Mouse (Mus musculus) gastrocnemius, adult 18-20 months (tissue): ENCODE data around the gene Olfr690. TPM values are rescaled to one million over a fixed set of nuclear protein-coding genes. Genes with fewer than 3 reads are reported as not detected.
"Not testable (repeated sequence)": the region's sequence is repeated elsewhere in the genome, so short reads cannot be mapped to it uniquely, and the experiment has no call there.

ENCODE experiments used
- DNase-seq: peaks from one replicate; pipeline ENCODE4 v3.0.0; 2021; ENCODE audit warnings: low spot score
- long read RNA-seq, 2 experiments: library from polyadenylated mRNA; stranded (forward); transcript quantifications; one replicate each; pipeline ENCODE4 v2.0.0; 2021
- total RNA-seq, 2 experiments: library from RNA; stranded (reverse); gene quantifications; 2 replicates each; pipeline ENCODE4 v1.2.3; 2021

Gene Olfr690
- not detected for total RNA-seq
- long read RNA-seq, experiment 1: 0 reads
- long read RNA-seq, experiment 2: 0 reads

- DNase-seq: no peak
Observed at GRCm38 (mm10) chr7:105334004-105334403, at the start of gene Olfr690. Gene Olfr690 (minus strand): TSS chr7:105334104.

- no peak for DNase-seq
Observed at GRCm38 (mm10) chr7:105380329-105380728, 46.4 kb upstream of the Olfr690 start.

DNA sequence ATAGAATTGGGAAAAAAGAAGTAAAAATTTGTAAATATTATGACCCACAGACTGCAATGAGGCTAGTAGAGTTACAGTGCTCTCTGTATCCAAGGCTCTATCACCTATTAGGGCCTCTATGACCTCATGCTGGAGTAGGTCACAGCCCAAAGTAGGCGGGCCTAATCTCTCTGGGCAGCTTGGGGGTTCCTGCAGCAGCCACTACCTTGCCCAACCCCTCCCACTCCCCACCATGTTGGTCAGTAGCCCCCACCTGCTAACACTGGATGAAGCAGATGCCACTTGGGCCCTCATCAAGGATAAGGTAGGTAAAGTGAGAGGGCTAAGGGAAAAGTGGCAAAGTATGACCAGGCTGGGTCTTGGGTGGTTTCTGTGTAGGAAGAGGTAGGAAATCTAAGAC is 41.0 kb upstream of the Olfr690 start, which contains the start of gene Gm5901:
Gene Gm5901 (plus strand): TSS at position 173 of the 400 bp plus-strand sequence.
- no peak for DNase-seq

- DNase-seq: no peak
Observed at GRCm38 (mm10) chr7:105373976-105374375, 40.1 kb upstream of the Olfr690 start.

- no peak for DNase-seq
Observed at GRCm38 (mm10) chr7:105373509-105373908, 39.6 kb upstream of the Olfr690 start.

DNA sequence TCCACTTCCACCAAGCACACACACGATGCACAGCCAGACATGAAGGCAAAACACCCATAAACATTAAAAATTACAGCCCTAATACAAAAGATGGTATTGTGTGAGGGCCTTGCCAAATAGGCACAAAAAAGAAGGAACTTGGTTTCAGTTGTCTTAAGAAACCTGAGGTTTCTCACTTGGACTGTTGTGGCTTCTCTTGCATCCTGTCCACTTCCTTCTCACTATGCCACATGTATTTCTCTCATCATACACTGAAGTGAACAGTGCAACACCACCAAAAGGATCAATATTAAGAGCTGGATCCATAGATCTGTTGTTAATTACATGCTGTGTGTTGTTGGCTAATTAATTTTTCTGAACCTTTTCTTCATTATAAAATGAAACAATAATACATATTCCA is 39.0 kb upstream of the Olfr690 start:
- no peak for DNase-seq

GRCm38 (mm10) chr7:105368521-105368920 is 34.6 kb upstream of the Olfr690 start:
- no peak for DNase-seq

DNA sequence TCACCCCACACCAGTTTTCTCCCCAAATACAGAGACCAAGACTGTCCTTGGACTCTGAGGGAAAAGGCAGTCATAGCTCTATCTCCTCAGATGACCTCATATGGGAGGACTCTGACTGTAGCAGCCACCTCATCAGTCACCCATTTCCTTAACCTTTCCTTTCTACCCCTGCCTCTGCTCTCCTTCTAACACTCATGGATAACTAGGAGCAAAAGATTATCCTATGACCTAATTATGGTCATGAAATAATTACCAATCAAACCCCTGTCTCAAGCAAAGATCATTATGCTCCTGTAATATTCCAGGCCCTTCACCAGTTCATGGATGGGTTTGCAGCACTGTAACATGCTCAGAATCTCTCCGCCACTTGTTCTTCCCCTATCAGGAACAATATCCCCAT is 34.0 kb upstream of the Olfr690 start, which contains the start of gene Olfr692:
Gene Olfr692 (plus strand): TSS at position 301 of the 400 bp plus-strand sequence.
- DNase-seq: no peak

DNA sequence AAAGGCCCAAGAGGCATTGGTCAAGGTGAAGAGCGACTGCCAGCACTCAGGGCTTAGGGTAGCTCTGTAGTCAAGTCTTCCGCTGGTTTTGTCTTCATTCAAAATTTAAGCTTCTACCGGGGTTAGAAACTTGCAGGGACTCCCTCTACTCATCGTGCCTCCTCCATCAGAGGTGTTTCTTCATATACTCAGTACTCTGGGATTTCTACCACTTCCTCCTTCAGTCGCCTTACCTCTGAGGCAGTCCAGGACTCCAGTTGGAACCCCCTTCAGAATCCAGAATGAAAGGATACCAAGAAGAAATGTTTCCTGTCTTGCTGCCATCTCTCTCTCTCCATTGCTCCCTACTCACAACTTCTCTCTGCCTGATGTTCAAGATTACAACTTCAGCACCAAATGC is 33.4 kb upstream of the Olfr690 start:
- DNase-seq: no peak

GRCm38 (mm10) chr7:105361713-105362112 is 27.8 kb upstream of the Olfr690 start:
- no peak for DNase-seq

DNA sequence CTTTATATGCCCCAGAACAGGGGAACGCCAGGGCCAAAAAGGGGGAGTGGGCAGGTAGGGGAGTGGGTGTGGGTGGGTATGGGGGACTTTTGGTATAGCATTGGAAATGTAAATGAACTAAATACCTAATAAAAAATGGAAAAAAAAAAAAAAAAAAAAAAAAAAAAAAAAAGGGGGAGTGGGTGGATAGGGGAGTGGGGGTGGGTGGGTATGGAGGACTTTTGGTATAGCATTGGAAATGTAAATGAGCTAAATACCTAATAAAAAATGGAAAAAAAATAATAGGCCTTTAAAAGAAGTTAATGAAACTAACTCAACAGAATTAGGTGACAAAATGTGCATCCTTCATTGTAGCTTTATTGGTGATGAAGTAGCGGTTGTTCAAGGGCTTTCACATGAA is 22.6 kb upstream of the Olfr690 start:
- not testable (repeated sequence) for DNase-seq

- DNase-seq: not testable (repeated sequence)
Observed at GRCm38 (mm10) chr7:105356064-105356463, 22.2 kb upstream of the Olfr690 start.

DNA sequence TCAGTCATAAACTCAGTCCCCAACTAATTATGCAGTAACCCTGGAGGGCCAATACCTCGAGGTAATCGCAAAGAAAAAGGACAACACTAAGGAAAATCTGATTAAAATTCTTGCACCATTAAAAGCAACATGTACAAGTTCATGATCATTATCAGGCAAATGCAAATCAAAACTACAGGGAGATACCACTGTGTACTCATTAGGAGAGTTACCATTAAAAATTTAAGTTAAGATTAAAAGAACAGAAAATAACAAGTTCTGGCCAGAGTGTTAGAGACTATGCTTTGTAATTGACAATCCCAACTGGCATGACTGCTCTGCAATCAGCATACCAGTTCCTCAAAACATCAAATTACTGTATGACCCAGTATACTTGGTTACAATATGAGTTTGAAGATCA is 8.8 kb upstream of the Olfr690 start:
- no peak for DNase-seq

GRCm38 (mm10) chr7:105342170-105342569 is 8.3 kb upstream of the Olfr690 start, which contains the start of gene Olfr691:
Gene Olfr691 (minus strand): TSS chr7:105342270.
- DNase-seq: no peak

DNA sequence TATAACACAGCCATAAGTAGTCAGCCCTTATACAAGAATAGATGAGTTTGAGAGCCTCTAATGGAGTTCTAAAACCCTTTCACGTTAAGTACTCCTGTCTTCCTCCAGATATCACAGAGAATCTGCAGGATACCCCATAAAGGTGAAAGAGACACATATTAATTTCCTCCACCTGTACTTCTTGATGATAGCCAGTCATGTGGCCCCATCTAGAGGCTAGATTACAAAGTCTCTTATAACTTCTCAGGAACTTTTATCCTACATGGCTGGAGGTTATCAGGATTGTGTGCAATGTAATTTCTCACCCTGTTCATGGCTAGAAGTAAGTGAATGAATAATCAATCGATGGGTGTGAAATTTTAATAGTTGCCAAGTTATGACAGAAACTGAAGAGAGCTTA is 8.6 kb downstream of the Olfr690 start:
- DNase-seq: no peak

- no peak for DNase-seq
Observed at GRCm38 (mm10) chr7:105310865-105311264, 23.0 kb downstream of the Olfr690 start, which contains the start of gene Olfr689. Gene Olfr689 (plus strand): TSS chr7:105311165.

GRCm38 (mm10) chr7:105290051-105290450 is 43.9 kb downstream of the Olfr690 start:
- DNase-seq: no peak

DNA sequence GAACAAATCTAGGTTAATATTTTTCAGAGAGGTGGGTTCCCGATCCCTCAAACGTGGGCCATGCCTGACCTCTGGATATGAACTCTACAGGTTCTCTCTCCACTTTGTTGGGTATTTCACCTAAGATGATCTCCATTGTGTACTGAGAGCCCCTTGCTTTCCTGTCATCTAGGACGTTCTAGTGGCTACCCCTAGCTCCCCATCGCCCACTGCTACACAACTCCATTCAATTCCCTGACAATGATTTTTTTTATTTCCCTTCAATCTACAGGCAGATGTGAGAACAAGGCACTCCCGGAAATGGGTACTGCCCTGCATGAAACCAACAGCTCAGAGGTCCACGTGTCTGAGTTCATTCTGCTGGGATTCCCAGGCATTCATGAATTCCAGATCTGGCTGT is 46.1 kb downstream of the Olfr690 start, which contains the start of gene Olfr688:
Gene Olfr688 (plus strand): TSS at position 301 of the 400 bp plus-strand sequence.
- DNase-seq: no peak

Other genes with a start within 250 kb of the Olfr690 start
- not detected for gene Olfr680-ps1, start 241.3 kb downstream of the Olfr690 start, total RNA-seq
- gene Olfr681, start 217.3 kb downstream of the Olfr690 start, total RNA-seq: not detected
- gene Olfr683, start 187.1 kb downstream of the Olfr690 start, total RNA-seq: not detected
- gene Olfr684, start 170.5 kb downstream of the Olfr690 start, total RNA-seq: not detected
- gene Olfr685, start 148.1 kb downstream of the Olfr690 start, total RNA-seq: not detected
- not detected for gene Olfr686, start 126.6 kb downstream of the Olfr690 start, total RNA-seq
- gene Olfr688, start 46.0 kb downstream of the Olfr690 start, total RNA-seq: not detected
- gene Olfr689, start 22.9 kb downstream of the Olfr690 start, total RNA-seq: not detected
- not detected for gene Olfr691, start 8.2 kb upstream of the Olfr690 start, total RNA-seq
- gene Olfr692, start 34.1 kb upstream of the Olfr690 start, total RNA-seq: not detected
- gene Gm5901, start 40.9 kb upstream of the Olfr690 start, total RNA-seq: not detected
- gene Fam160a2, start 66.0 kb upstream of the Olfr690 start, total RNA-seq: 10 to 100 TPM; 11.0 to 12.2 TPM
- not detected for gene Cnga4, start 70.5 kb upstream of the Olfr690 start, total RNA-seq
- gene Cckbr, start 91.6 kb upstream of the Olfr690 start, total RNA-seq: not detected
- 10 to 100 TPM in 1 of 2 experiments, 1 to 10 TPM in 1; 9.1 to 13.0 TPM for gene Cavin3, start 148.2 kb upstream of the Olfr690 start, total RNA-seq
- gene Smpd1, start 220.3 kb upstream of the Olfr690 start, total RNA-seq: 10 to 100 TPM; 49.7 to 53.4 TPM
- 1 to 10 TPM; 7.4 to 7.5 TPM for gene Apbb1, start 247.5 kb upstream of the Olfr690 start, total RNA-seq